Mouse (Mus musculus) cortical plate, adult 2 months (tissue): ENCODE data around the gene Hey2. TPM values are rescaled to one million over a fixed set of nuclear protein-coding genes. Genes with fewer than 3 reads are reported as not detected.

Experiments
- H3K27ac ChIP-seq: fragments of 200-500 bp; 2 replicates; pipeline ENCODE4 v1.5.1; 2012; ENCODE audit warnings: low read length, control low read depth, inconsistent platforms; ENCODE audit not compliant: insufficient read depth
- H3K4me1 ChIP-seq: fragments of 200-500 bp; 2 replicates; pipeline ENCODE4 v1.6.1; 2011; ENCODE audit warnings: low read length; ENCODE audit not compliant: control insufficient read depth, insufficient read depth
- H3K4me3 ChIP-seq: fragments of 200-500 bp; 2 replicates; pipeline ENCODE4 v1.5.1; 2011; ENCODE audit warnings: mild to moderate bottlenecking, low read length, control low read depth; ENCODE audit not compliant: insufficient read depth
- CTCF ChIP-seq: fragments of 200-500 bp; IDR thresholded peaks from 2 replicates; pipeline ENCODE4 v1.5.1; 2011; ENCODE audit warnings: mild to moderate bottlenecking, control low read depth, low read length; ENCODE audit not compliant: insufficient read depth; ENCODE audit errors: extremely low read depth
- POLR2A ChIP-seq: fragments of 200-500 bp; IDR thresholded peaks from 2 replicates; pipeline ENCODE4 v1.6.1; 2011; ENCODE audit warnings: mild to moderate bottlenecking, low read length, control low read depth; ENCODE audit not compliant: insufficient read depth; ENCODE audit errors: extremely low read depth
- polyA plus RNA-seq: library from polyadenylated mRNA; depleted of rRNA; stranded (reverse); fragments of >200 nt; gene quantifications from 2 replicates; pipeline ENCODE4 v1.2.3, GENCODE M21; 2012; rRNA removed

Gene Hey2
- 5.6 and 6.7 TPM in 2 replicates for polyA plus RNA-seq

- TF ChIP-seq CTCF = no peak
- peak; percentile 28; the same call in 1 of the 2 replicates for TF ChIP-seq POLR2A
- Histone ChIP-seq H3K27ac (no peak within 1 kb of the TSS), H3K4me1 (no peaks in the 10 kb centered on the region), H3K4me3 (peak within 1 kb of the TSS; percentile 94)
These were observed at the start of gene Hey2 for GRCm38 (mm10) chr10:30842643-30843437. Gene Hey2 (minus strand): TSS chr10:30842801.

- TF ChIP-seq POLR2A (no peak), CTCF (no peak)
These were observed 40.6 kb upstream of the Hey2 start for GRCm38 (mm10) chr10:30883085-30883760.

GRCm38 (mm10) chr10:30881109-30881508 lies 38.5 kb upstream of the Hey2 start:
- no peak overlapping the region for H3K4me3 ChIP-seq
- TF ChIP-seq POLR2A (no peak), CTCF (no peak)
- H3K27ac ChIP-seq = no peak overlapping the region
- H3K4me1 ChIP-seq = no peaks in the 10 kb centered on the region

More at GRCm38 (mm10) chr10:30883085-30883760, 40.6 kb upstream of the Hey2 start:
- no peaks in the 10 kb centered on the region for H3K4me1 ChIP-seq
- H3K4me3 ChIP-seq = no peak overlapping the region
- H3K27ac ChIP-seq = no peak overlapping the region

DNA sequence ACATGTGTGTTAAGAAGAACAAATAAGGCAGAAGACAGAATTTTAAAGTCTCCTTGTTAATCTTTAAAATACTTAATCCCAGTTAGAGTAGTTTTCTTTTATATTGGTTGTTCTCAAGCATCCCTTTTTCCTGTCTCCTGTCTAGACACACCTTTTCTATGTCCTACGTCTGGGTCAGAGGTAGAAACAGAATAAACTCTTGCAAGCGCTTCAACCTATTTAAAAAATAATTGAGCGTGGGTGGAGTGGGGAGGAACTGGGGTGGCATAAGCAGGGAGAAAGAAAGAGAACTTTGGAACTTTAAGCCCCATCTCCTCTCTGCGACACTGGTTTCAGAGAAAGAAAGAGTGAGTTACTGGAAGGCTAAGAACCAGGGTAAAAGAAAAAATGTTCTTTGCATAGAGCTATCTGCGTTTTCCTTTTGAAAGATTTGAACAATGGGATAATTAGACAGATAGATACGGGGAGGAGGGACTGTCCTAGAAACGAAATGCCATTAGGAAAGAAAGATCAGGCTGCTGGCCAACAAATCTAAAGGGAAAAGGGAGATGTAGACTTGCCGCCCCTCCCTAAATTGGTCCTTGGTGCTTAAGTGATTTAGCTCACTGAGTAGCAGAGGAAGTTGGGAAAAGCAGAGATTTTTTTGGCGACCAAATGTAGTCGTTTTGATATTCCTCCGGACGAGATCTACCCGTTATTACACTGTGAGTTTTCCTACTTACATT lies 2.7 kb upstream of the Hey2 start:
- TF ChIP-seq POLR2A (no peak), CTCF (no peak)
- Histone ChIP-seq H3K27ac (no peak overlapping the region), H3K4me3 (no peak overlapping the region), H3K4me1 (no peaks in the 10 kb centered on the region; the same call in 1 of the 2 replicates)

DNA sequence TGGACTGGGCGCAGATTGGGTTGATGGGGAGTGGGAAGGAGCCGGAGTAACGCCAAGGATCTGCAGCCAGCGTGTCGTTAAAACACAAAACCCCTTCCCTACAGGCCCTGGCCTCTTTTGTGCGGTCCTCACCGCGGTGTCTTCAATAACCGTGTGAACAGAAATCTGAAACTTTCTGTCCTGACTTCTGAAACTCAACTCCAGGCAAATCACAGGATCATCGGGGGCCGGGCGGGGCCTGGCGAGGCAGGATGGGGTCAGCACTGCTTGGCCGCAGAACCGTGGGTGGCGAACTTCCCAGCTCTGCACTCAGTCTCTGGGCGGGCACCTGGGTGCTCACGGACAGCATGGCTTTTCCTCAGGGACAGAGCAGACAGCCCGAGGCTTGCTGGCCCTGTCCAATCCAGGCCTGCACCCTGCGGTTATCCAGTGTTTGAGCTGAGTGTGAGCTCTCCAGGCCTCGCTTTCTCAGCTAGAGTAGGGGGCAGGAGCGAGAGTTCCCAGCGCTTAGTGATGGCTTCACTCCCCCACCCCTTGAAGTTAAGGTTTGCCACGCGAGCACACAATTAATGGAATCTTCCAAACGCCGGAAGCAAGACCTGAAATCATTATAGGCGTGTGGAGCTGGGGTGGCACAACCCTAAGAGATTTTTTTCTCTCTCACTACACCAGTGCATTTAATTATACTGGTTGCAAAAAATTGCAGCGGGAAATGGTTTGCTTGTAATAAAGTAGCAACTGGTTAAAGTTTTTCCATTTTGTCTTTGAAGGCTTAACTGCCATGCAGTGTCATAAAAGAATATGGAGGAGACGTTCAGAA lies 1.8 kb upstream of the Hey2 start:
- TF ChIP-seq CTCF = no peak
- no peak for TF ChIP-seq POLR2A
- Histone ChIP-seq H3K4me3 (no peak overlapping the region; the same call in 1 of the 2 replicates), H3K27ac (no peak overlapping the region), H3K4me1 (no peaks in the 10 kb centered on the region; the same call in 1 of the 2 replicates)

DNA sequence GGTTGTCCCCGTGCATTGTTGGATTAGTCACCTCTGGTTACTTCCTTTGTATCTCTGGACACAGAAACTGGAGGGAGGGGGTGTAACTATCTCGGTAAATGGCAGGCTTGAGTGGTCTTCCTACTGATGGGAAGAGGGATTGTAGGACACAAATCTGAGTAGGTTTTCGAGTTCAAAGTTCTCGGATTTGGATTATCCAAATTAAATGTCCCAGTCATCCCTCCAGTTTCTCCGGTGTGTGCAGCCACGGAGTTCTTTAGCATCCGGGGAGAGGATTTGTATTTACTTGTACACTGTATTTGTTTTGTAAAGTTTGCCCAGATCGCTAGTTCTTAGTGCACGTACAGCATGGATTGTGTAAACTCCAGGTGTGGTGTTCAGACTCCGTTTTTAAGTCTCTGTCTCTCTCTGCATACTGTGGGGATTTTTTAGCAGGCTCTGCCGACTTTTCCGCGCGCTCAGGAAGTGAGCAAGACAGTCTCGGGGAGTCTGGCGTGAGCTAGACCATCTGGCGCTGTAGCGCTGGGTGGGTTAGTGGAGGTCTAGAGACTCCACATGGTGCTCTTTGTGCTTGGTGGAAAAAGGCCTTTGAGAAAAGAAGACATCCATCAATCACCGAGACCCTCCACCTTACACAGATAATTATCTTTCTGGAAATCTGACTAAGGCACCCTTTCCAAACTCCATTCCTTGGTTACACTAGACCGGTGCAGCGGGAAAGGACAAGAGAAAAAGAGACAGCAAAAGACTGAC lies 1.0 kb upstream of the Hey2 start:
- Histone ChIP-seq H3K4me3 (peak overlapping the region; percentile 94), H3K4me1 (no peaks in the 10 kb centered on the region; the same call in 1 of the 2 replicates), H3K27ac (no peak overlapping the region)
- no peak for TF ChIP-seq POLR2A
- no peak for TF ChIP-seq CTCF

GRCm38 (mm10) chr10:30842228-30842627 lies 373 bp downstream of the Hey2 start:
- H3K27ac ChIP-seq = no peak overlapping the region
- TF ChIP-seq POLR2A (no peak), CTCF (no peak)
- H3K4me3 ChIP-seq = peak overlapping the region; percentile 94
- H3K4me1 ChIP-seq = no peaks in the 10 kb centered on the region

DNA sequence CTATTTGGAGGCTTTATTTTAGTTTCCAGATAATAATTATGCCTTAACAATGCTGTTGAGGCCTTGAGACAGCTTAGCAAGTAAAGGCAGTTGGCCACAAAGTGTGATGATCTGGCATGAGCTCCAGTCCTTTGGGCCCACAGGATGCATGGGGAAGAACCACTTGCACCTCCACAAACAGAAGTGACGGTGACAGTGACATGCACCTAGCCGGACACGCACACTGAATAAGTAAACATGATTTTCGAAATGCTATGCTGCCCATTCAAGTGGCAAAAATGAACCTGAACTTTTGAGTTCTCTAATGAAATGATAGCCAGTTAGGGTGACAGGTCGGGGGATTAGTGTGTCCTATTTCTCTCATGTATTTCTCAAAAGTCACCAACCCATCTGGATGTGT lies 1.8 kb downstream of the Hey2 start:
- no peaks in the 10 kb centered on the region for H3K4me1 ChIP-seq
- H3K4me3 ChIP-seq = 0 out of 2 replicates have a peak overlapping the region, but pooled peaks have one; percentile 5
- no peak overlapping the region for H3K27ac ChIP-seq
- no peak for TF ChIP-seq CTCF
- TF ChIP-seq POLR2A = no peak

GRCm38 (mm10) chr10:30838188-30838587 lies 4.4 kb downstream of the Hey2 start:
- Histone ChIP-seq H3K4me1 (no peaks in the 10 kb centered on the region), H3K4me3 (no peak overlapping the region), H3K27ac (no peak overlapping the region)
- TF ChIP-seq CTCF (no peak), POLR2A (no peak)
